Mouse (Mus musculus): ENCODE measurements around the gene Akap7.

DNA sequence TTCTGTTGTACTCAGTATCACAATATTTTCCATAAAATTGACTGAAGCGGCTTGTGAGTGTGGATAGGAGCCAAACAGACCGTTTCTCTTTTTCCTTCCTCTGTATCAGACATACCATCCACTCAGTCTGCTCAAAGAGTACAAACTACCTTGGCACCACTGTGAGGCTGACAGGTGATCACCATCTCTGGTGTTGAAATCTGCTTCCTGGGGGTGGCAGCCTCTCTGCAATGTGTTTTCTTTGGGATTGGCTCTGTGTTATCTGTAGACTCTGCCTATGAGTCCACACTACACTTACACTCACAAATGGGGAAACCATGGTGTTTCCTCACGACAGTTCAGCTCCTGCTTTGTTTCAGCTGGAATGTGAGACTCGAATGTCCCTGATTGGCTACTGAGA lies 128.6 kb downstream of the Akap7 start:
- no peak for TF ChIP-seq UBTF (IDR thresholded peaks at IDR 0.05; ENCODE audit: borderline replicate concordance, insufficient read depth, low read depth, low read length)
- TF ChIP-seq POLR2A (IDR thresholded peaks at IDR 0.05; ENCODE audit: control insufficient read depth in 1 of 2, insufficient read depth in 1 of 2, low read depth in 1 of 2, low read length in 2 of 2, poor library complexity in 1 of 2), result no peak
- no peak for TF ChIP-seq KAT2A (conservative IDR thresholded peaks at IDR 0.05; ENCODE audit: low read depth, low read length)
- TF ChIP-seq TCF12 (IDR thresholded peaks at IDR 0.05; ENCODE audit: low read depth, low read length), result no peak
